Mouse (Mus musculus) layer of hippocampus, adult 9-11 months (tissue): ENCODE results near the gene Clic1.

Experiments
- DNase-seq: peaks from one replicate; pipeline ENCODE4 v3.0.0; 2022

Gene Clic1

DNA sequence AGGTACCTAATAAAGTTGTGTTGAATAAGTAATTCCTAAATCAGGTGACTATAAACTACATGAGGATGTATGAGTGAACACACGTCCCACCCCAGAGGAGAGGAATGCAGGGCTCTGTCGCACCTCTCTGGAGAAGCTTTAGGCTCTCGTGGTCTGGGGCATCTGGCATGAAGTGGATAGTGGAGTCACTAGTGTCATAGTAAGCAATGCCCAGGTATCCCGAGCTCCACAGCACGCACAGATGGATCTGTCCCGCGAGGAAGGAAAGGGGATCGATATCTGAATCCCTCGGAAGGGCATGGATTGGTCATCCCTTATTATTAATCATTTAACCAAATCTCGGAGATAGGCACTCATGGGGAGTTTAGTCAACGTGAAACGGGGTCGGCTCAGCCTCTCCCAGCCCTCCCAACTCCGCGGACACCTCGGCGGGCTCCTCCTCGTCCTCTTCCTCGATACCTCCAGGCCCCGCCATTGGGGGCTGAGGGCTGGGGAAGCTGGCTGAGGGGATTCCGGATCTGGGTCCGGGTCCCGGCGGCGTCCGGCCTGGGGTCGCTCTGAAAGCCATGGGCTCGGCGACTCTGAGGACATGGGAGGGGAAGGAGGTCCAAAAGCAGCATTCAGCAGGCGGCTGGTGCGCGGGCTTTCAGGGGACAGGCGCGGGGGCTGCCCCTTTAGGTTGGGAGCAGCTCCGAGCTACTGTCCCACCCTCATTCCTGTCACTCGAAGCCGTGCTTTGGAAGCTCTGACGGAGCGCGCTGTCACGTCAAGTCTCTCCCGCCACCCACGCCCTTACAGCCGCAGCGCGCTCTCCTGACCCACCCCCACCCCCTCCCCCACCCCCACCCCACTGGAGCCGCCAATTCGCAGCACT is 3.7 kb upstream of the Clic1 start:
- no peak for DNase-seq

- DNase-seq: peak; percentile 97
Observed at GRCm38 (mm10) chr17:35046681-35047455, 2.9 kb upstream of the Clic1 start, which contains the start of gene Msh5. Gene Msh5, minus strand, starts transcription at chr17:35046745.

DNA sequence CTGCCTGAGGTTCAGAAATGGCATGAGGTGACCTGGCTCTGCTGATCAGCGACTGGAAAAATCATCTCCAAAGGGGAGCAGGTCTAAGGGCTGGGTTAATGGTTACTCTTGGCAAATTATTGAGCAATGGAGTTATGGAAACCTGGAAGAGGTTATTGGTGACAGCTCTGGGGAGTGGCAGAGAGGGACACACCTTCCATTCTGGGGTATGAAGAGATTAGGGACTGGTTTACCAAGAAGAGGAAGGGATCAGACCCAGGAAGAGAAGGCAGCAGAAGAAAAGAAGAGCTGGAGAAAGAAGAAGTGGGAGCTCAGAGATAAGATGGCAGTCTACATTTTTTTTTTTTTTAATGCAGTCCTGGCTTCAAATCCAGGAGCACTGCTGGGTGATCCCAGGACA is 2.1 kb upstream of the Clic1 start:
- no peak for DNase-seq

GRCm38 (mm10) chr17:35048149-35048931 is 1.4 kb upstream of the Clic1 start:
- DNase-seq: no peak

DNA sequence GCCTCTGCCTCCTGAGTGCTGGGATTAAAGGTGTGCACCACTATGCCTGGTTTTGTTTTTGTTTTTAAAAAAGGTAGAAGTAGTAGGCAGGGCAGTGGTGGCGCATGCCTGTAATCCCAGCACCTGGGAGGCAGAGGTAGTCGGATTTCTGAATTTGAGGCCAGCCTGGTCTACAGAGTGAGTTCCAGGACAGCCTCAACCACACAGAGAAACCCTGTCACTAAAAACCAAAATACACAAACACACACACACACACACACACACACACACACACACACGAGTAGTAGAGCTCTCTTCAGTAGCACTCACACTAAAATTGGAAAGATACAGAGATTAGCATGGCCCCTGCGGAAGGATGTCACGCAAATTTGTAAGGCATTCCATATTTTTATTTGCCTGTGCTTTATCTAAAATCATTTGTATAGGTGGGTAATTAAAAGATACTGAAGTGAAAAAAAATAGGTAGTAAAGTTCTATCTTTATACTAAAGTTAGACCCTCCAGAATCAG is 780 bp upstream of the Clic1 start:
- DNase-seq: no peak

DNA sequence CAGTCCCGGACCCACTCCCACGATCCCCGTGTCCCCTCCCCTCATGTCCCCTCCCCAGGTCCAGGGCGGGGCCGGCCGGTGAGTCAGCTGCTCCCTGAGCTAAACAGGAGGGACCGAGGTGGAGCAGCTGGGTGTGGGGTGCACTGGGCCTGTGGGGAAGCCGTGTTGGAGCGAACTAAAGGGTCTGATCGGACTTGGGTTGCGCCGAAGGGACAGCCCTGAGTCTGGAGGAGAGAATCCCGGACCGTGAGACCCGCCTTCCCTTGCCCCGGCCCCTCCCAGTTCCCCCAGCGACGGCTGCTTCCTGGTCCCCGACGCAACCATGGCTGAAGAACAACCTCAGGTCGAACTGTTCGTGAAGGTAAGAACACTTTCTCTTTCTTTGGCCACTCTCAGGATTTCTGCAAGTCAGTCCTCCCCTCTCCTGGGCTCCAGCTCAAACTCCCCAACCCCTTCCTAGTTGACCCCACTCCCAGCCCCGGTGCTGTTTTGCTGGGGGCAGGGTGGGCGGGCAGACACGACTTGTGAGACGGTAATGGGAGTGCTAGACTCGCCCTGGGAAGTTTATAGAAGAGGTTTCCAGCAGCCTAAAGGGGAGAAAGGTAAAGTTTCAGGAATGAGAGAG is 472 bp downstream of the Clic1 start:
- peak; percentile 57 for DNase-seq

GRCm38 (mm10) chr17:35051156-35052086 is 1.7 kb downstream of the Clic1 start:
- DNase-seq: peak; percentile 77

GRCm38 (mm10) chr17:35052271-35052798 is 2.6 kb downstream of the Clic1 start:
- DNase-seq: no peak

DNA sequence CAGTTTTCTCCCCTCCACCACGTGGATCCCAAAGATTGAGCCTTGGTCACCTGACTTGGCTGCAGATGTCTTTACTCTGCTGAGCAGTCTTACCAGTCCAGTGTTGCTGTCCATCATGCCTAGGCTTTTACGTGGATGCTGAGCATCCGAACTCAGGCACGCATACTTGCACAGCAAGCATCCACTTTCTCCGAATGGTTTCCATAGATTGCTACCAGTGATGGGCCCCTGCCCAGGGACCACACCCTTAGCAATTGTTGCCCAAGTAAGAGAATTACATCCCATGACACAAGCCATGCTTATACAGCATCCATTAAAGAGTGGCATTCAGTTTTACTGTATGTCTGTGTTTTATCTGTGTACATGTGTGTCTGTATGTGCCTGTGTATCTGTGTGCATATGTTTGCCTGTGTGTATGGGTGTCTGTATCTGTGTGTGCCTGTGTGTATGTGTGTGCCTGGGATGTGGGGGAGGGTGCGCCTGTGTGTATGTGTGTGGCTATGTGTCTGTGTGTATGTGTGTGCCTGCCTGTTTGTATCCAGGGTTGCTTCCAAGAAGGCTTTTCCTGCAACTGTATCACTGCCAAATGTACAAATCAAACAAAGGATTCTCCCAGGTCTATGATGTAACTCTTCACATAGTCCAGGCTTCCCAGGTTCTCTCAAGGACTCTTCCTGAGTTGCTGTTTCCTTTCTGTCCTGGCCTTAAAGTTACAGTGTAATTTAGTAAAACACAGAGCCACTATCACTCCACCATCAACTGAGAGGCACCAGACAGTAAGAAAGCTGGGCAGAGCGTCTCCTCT is 6.1 kb downstream of the Clic1 start:
- no peak for DNase-seq

- DNase-seq: no peak
Observed at GRCm38 (mm10) chr17:35057090-35057489, 7.3 kb downstream of the Clic1 start.

GRCm38 (mm10) chr17:35058316-35058715 is 8.6 kb downstream of the Clic1 start:
- DNase-seq: no peak

DNA sequence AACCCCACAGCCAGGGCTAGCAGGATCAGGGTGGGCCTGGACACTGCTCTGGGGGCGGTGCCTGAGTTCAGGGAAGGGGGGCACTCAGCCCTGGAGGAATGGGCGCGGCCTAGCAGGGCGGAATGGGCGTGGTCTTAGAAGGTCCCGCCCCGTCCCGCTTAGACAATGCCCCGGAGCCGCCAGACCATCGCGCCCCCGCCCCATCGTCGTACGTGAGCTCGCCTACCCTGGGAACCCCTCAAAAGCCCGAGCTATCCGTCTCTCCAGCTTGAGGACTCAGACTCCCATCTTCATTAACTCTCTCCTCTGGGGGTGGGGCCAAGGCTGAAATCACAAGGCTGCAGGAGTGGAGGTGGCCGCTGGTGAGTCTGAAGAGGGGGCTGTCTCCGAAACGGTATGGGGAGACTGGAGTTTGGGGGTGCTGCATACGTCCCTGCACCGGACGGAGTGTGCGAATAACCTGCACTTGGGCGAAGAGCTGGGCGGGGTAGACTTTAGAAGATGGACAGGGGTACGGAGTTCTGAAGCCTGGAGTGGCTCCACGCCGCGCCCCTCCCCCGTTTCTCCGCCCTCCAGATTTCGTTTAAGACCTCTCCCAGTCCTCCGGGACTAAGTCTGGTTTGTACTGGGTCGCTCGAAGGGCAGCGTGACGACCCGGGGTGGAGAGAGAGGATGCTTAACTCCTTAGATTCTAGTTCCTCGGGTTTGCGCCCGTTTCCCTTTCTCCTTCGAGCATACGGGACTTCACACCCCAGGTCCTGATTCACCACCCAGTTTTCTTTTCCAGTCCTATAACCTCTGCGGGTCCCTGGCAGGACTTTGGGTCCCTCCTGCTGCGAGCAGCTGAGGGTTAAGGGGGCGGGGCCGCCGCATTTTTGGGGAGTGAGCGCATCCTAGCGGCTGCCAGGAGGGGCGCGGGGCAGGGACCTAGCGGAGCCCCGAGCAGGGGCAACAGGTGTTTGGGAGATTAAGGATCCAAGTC is 9.4 kb downstream of the Clic1 start, which contains the start of gene Ddah2:
Gene Ddah2, plus strand, starts transcription at position 125 of the 982 bp plus-strand sequence.
- DNase-seq: peak; percentile 76

- DNase-seq: no peak
Observed at GRCm38 (mm10) chr17:35060071-35060470, 10.3 kb downstream of the Clic1 start.

GRCm38 (mm10) chr17:35060737-35061297 is 11.1 kb downstream of the Clic1 start:
- no peak for DNase-seq

- DNase-seq: no peak
Observed at GRCm38 (mm10) chr17:35061299-35061698, 11.5 kb downstream of the Clic1 start.

- DNase-seq: no peak
Observed at GRCm38 (mm10) chr17:35063466-35063865, 13.7 kb downstream of the Clic1 start.

DNA sequence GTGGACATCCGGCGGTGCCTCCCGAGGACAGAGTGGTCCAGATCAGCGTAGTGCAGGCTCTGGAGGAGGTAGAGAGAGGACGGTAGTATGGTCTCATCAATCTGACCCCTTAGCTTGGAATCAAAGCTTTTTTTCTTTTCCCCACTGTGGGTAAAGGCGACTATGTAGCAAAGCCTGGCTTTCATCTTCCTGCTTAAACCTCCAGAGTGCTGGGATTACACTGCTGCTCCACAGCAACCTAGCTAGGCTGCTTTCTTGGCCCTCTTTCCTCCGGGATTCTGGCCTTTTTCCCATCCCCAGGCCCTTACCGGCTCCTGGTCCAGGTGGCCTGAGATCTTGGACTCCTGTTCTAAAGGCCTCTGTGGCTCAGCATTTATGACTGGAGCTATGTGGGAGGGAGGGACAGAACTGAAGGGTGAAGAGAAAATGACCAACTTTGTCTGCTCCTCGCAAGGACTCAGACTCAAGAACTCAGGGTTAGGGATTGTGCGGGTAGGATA is 14.7 kb downstream of the Clic1 start:
- no peak for DNase-seq
